Mouse (Mus musculus): ENCODE measurements at regions not wholly inside any gene's neighbourhood (a gene's known extent, or its start where the extent isn't known, plus 50 kb on each side); places are given as distances from the start of the nearest gene placed in this dataset.

GRCm38 (mm10) chr7:36090291-36091123 is 287.7 kb upstream of the Zfp507 start:
- DNase-seq: no peak

GRCm38 (mm10) chr7:36087598-36087997 is 284.8 kb upstream of the Zfp507 start:
- DNase-seq: no peak

GRCm38 (mm10) chr7:36078666-36079065 is 275.9 kb upstream of the Zfp507 start:
- DNase-seq: no peak

GRCm38 (mm10) chr7:36078089-36078654 is 275.4 kb upstream of the Zfp507 start:
- no peak for DNase-seq

GRCm38 (mm10) chr7:36077271-36077670 is 274.5 kb upstream of the Zfp507 start:
- DNase-seq: no peak

GRCm38 (mm10) chr7:36076021-36076441 is 273.2 kb upstream of the Zfp507 start:
- peak; percentile 6 for DNase-seq

- DNase-seq: peak; percentile 51
These were observed 269.0 kb upstream of the Zfp507 start for GRCm38 (mm10) chr7:36071774-36072173.

GRCm38 (mm10) chr7:36066725-36067124 is 263.9 kb upstream of the Zfp507 start:
- no peak for DNase-seq

- DNase-seq: no peak
These were observed 258.9 kb upstream of the Zfp507 start for GRCm38 (mm10) chr7:36061679-36062078.

- DNase-seq: no peak
These were observed 257.6 kb upstream of the Zfp507 start for GRCm38 (mm10) chr7:36060426-36060825.

GRCm38 (mm10) chr7:36046053-36046452 is 243.2 kb upstream of the Zfp507 start:
- no peak for DNase-seq

GRCm38 (mm10) chr7:36031881-36032280 is 229.1 kb upstream of the Zfp507 start:
- no peak for DNase-seq

GRCm38 (mm10) chr7:36023015-36023414 is 220.2 kb upstream of the Zfp507 start:
- DNase-seq: no peak

GRCm38 (mm10) chr7:36022489-36022888 is 219.7 kb upstream of the Zfp507 start:
- no peak for DNase-seq

GRCm38 (mm10) chr7:36016926-36017753 is 214.3 kb upstream of the Zfp507 start:
- no peak for DNase-seq

- DNase-seq: no peak
These were observed 193.8 kb upstream of the Zfp507 start for GRCm38 (mm10) chr7:35996609-35997008.

- no peak for DNase-seq
These were observed 189.7 kb upstream of the Zfp507 start for GRCm38 (mm10) chr7:35992511-35992910.

- no peak for DNase-seq
These were observed 188.3 kb upstream of the Zfp507 start for GRCm38 (mm10) chr7:35991141-35991540.

- no peak for DNase-seq
These were observed 186.7 kb upstream of the Zfp507 start for GRCm38 (mm10) chr7:35989456-35989855.

GRCm38 (mm10) chr7:35988449-35989109 is 185.8 kb upstream of the Zfp507 start:
- no peak for DNase-seq

GRCm38 (mm10) chr7:35977986-35978385 is 175.2 kb upstream of the Zfp507 start:
- no peak for DNase-seq

- no peak for DNase-seq
These were observed 155.9 kb upstream of the Zfp507 start for GRCm38 (mm10) chr7:35958731-35959130.

- no peak for DNase-seq
These were observed 155.2 kb upstream of the Zfp507 start for GRCm38 (mm10) chr7:35958052-35958451.
